Mouse (Mus musculus) layer of hippocampus, adult 9-10 months (tissue): ENCODE measurements around the gene Ms4a18.
"Not testable (repeated sequence)": the region's sequence is repeated elsewhere in the genome, so short reads cannot be mapped to it uniquely, and the experiment has no call there.

ENCODE experiments used
- DNase-seq: peaks from one replicate; pipeline ENCODE4 v3.0.0; 2022; ENCODE audit warnings: low spot score

Ms4a18 gene

DNA sequence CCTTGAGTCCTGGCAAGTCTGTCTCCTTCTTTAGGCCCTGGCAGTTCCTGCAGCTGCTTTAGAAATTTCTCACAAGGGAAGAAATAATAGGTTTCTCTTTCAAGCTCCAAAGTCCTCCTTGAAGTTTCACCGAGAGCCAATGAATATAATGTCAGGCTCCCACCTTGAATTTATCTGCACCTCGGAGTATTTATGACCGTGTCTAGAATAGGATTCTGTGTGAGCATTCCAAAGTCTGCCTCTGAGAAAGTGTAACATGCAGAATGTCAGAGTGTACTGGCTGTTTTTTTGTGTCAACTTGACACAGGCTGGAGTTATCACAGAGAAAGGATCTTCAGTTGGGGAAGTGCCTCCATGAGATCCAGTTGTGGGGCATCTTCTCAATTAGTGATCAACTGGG, at the start of gene Ms4a18:
TSS of gene Ms4a18 (minus strand) at position 141 of the 400 bp plus-strand sequence.
- no peak for DNase-seq

DNA sequence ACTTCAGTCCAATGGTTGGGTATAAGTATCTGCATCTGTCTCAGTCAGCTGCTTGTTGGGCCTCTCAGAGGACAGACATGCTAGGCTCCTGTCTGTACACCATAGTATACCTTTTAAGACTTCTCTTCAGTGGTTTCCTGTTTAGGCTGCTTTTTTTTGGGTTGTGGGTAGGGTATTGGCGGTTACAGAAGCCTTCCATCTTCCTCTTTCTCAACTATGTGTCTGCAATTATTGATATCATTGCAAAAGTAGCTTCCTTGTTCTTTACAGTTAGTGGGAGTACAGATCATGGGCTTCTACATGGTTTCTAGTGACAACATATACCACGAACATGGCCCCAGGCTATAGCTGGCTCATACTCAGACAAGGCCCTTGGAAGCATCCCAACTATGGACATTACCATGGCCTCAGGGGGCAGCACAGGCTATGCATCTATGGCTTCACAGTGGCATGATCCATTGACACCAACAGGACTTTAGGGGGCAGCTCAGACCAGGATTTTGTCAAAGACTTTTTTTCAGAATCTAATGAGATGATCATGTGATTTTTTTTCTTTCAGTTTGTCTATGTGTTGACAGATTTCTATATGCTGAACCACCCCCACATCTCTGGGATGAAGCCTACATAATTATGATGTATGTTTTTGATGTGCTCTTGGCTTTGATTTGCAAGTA, 47.5 kb upstream of the Ms4a18 start:
- no peak for DNase-seq

DNA sequence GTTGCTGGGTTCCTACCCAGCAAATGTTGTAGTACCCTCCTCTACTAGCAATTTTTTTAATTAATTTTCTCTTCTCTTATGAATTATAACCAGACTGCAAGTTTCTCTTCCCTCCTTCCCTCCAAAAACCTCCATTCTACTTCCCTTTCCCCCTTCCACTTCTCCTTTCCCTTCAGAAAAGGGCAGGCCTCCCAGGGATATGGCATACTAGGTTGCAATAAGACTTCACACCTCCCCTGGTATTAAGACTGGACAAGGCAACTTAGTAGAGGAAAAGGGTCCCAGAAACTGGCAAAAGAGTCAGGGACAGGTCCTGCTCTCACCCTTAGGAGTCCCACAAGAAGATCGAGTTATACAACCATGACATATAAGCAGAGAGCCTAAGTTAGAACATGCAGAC, 43.1 kb upstream of the Ms4a18 start:
- DNase-seq, result no peak

DNA sequence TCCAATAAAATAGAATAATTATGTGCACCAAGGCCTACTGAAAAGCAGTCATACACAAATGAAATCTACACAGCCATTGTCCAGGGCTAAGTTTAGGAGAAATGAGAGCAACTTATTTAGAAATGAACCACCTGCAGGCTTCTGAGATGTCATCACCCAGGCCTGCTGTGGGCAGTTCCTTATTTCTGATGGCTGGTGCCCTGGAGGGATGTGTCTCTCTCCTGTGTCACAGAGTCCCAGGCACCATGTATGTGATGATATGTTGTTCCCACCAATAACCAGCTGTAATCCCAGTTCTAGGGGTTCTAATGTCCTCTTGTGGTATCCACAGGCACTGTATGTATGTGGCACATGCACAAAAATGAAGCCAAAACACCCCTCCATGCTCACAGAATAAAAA, 42.1 kb upstream of the Ms4a18 start:
- no peak for DNase-seq

DNA sequence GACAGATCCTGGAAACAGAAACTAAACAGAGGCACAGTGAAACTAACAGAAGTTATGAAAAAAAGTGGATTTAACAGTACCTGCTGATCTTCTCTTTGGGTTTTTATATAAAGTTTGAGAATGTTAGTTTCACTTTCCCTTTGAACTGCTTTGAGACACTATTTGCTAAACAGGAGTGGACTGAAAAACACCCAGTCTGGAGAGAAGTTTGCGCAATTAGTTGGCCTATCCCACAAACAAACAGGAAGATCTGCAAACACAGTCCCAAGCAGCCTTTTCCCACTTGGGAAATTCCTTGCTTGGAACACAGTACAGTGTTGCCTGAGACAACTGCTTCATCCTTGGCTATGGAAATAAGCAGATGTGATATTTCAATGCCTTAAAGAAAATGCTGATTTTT, 37.9 kb upstream of the Ms4a18 start:
- DNase-seq, result not testable (repeated sequence)

DNA sequence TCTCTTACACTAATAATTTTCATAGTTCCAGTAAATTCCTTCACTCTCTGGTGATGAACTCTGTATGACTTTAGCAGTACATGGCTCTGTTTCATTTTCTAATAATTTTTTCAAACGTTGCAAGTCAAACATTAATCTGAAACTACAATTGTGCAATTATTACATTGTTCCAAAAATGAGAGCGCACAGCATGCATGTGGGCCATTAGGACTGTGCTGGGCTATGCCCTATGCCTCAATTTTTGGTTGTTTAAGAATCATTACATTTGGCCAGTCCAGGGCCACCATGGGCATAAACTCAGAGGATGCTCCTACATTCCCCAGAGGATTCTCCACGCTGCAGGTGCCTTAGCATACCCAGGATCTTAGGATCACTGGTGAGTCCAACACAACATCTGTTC, 35.4 kb upstream of the Ms4a18 start:
- no peak for DNase-seq

DNA sequence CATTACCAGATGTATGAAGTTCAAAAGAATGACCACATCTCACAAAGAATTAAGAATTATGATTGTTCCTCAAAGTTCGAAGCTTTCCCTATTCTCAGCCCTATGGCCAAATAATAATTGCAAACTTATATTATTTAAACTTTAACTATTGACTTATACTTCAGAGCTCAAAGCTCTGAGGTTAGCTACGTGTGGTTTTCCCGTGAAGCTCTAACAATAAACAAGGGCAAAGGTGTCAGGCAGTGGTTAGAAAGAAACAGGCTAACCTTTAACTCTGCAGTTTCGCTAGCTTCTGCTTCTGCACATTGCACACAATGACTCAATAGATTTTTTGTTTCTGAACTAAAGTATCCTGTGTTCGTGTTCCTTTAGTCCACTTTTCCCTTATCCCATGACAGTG, 35.0 kb upstream of the Ms4a18 start:
- DNase-seq, result no peak

DNA sequence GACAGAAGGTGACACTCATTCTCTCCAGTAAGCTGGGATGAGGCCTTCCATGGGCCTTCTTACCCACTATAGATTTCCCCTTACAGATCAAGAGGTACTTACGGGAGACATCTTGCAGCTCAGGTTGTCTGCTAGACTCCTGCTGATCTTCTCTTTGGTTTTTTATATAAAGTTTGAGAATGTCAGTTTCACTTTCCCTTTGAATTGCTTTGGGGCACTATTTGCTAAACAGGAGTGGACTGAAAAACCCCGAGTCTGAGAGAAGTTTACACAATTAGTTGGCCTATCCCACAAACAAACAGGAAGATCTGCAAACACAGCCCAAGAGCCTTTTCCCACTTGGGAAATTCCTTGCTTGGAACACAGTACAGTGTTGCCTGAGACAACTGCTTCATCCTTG, 32.5 kb upstream of the Ms4a18 start:
- no peak for DNase-seq

DNA sequence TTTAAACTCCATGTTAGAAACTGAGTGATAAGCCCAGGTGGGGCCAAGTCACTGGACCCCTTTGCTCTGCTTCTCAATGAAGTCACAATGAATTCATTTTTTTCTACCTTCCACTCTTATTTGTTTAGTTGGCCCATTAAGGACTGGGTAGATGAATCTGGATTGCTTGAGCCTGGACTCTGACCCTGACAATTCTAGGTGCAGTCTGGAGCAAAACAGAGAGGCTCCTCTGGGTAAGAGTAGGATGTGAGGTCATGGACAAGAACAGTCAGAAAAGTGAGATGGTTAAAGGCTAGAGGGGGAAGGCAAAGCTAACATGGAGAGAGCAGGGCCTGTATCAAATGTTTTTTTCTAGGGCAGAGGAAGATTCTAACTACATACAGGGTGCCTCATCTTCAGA, 31.6 kb upstream of the Ms4a18 start:
- no peak for DNase-seq

DNA sequence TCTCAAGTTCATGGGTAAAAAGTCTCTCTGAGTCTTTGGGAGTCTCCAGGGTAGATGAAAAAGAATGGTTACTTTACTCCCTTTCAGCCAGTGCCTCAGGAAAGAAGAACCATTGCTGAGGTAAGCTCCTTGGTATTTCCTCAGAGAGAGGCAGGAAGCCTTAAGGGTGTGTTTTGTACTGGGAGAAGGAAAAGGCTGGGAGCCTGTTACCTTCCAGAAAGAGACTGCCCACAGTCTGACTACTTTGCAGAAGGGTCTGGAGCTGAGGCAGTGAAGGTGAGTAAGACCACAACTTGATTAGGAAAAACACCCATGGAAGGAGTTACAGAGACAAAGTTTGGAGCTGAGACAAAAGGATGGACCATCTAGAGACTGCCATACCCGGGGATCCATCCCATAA, 30.7 kb upstream of the Ms4a18 start:
- no peak for DNase-seq

DNA sequence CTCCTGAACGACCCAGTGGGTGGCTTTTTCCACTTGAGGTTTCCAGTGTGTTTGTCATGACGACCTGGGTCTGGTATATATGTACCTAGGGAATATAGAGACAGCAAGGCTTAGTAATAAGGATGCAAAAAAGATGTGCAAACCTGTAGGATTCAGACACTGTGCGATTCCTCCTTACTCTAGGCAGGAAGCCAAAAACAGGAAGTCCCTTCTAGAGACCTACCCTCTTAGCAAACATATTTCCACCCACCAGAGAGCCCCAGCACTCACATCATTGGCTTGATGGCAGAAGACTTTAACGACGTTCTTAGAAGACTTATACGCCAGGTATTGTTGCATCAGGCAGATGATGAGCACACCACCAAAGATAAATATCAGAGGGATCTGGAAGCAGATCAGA, 30.2 kb upstream of the Ms4a18 start:
- DNase-seq, result no peak

DNA sequence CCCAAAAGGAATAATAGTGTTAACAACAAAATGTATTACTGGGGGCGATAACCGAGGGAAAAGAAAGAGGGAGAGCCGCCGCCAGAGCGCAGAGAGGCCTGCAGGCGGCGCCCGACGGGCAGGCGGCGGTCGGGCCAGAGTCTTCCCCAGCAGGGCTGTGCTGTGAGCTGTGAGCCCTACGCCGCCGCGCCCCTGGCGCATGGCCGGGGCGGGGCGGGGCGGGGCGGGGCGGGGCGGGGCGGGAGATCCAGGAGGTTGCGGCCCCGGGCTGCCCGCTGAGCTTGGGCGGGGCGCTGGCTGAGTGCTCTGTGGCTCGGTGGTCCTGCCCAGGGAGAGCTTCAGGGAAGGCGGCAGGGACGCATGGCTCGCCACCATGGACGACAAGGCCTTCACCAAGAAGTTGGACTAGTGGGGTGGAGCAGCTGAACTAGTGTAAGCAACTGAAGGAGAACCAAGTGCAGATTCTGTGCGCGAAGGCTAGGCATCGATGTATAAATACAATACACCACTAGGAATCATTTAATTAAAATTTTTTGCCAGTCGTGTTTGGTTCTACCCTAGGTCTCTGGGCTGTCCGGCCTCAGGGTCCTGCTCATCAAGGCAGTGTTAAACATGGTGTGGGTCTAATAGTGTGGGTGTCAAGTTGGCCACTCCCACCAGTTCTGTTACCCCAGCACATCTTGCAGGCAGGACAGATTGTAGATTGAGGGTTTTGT, 27.3 kb upstream of the Ms4a18 start:
- DNase-seq, result no peak

DNA sequence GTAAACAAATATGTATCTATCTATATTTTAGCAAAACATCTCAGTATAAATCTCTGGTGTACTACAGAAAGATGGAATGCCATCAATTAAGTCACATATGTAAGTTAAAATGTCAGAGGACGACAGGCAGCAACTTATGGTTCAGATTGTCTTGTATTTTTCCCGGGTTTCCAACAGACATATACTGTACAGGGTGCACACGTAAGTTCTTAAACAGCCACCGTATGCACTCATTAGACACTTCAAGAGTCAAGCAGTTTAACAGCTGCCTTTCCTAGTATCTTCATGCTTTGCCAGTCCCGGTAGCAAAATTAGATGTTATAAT, 26.8 kb upstream of the Ms4a18 start:
- no peak for DNase-seq

DNA sequence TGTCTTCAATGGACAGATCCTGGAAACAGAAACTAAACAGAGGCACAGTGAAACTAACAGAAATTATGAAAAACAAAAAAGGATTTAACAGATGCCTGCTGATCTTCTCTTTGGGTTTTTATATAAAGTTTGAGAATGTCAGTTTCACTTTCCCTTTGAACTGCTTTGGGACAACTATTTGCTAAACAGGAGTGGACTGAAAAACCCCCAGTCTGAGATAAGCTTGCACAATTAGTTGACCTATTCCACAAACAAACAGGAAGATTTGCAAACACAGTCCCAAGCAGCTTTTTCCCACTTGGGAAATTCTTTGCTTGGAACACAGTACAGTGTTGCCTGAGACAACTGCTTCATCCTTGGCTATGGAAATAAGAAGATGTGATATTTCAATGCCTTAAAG, 19.7 kb upstream of the Ms4a18 start:
- DNase-seq, result no peak

DNA sequence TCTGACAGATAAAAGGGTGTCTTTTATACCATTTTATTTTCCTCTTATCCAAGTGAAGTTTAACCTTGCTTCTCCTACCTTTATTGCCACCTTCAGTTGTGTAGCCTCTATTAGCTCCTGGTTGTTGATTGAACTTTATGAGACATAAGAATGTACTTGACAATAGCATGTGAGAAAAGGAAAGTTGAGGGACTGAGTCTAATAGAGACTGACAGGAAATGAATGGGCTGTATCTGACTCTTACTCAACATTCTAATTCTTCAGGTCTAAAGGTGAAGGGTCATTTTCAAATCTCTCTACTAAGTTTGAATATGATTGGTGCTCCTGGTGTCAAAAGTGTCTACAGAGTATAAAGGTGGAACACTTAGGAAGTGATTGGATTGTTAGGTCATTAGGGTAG, 4.6 kb upstream of the Ms4a18 start:
- DNase-seq, result no peak

DNA sequence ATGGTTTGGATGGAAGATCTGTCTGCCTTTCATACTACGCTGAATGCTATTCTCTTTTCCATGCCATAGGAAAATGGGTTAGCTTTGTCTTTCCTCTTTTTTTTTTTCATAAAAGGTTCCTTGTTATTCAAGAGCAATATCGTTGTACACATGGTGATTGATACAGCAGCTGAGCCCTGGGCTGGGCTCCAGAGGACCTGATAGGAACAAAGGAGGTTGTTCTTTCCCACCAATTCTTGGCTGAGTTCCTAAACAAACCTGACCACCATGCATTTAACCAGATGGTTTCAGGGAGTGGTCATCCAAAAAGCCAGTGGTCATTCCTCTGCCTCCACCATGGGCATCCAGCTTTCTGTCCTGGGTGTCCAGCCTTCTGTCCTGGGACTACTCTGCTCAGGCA, 580 bp downstream of the Ms4a18 start:
- no peak for DNase-seq

DNA sequence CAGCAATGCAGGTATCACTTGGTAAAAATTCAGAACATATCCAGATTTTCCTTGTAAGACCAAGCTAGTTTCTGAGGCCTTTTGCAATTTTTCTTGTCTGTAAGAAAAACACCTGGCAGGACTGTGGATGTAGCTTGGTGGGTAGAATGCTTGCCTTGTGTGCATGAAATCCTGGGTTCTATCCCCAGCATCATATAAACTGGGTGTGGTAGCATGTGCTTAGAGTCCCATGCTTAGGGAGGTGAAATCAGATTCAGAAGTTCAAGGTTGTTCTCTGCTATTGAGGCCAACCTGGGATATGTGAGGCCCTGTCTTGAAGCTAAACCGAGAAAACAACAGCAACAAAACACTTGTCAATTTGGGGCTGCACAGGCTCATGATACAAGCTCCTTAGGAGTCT, 1.8 kb downstream of the Ms4a18 start:
- no peak for DNase-seq

DNA sequence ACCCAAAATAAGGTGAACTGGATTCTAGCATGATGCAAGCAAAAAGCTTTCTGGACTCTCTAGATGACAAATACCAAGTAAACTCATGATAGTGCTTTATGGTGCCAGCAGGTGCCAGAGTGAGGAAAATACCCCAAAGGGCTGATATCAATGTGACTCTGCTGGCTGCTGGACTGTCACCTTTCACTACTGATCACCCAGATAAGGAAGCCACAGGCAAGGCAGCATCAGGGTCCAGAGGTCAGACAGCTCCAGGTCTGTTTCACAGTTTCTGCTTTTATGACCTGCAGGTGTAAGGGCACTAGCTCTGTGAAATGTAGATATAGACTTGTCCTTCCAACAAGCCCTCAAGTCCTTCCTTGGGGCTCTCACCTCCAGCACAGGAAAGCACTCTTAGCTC, 2.4 kb downstream of the Ms4a18 start:
- DNase-seq, result no peak

DNA sequence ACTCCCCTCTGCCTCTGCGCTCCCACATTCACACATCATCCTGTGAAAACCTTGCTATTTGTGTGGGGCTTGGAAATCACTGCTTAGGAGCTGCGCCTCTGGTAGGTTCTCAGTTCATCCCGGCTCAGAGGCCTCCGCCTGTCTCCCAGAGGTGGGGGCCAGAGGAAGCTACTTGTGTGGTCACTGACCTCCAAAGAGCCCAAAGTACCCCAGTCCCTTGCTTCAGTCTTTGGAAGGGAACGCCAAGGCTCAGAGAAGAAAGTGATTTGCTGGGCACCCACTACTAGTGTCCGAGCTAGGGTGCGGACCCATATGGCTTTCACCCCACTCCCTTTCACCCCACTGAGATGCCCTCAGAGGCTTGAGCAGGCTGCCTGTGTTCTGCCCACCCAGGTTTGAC, 24.7 kb downstream of the Ms4a18 start, which contains the start of gene Ms4a15:
TSS of gene Ms4a15 (minus strand) at position 101 of the 400 bp plus-strand sequence.
- no peak for DNase-seq

DNA sequence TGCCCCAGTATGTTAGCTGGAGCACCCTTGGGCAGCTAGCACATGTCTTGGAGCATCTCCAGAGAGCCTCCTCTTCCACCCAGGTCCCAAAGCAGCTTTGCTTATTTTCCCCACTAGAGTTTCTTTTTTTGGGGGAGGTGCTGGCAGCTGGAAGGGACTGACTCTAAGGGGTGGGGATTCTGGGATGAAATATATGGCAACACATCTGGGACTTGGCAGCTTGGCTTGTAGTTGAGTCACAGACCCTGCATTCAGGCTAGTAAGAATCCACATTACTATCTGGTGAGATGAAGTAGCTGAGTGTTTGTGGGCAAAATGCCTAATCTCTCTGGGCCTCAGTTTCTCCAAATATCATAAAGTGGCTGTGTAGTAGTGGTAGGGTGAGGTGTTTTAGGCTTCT, 25.9 kb downstream of the Ms4a18 start:
- DNase-seq, result no peak

DNA sequence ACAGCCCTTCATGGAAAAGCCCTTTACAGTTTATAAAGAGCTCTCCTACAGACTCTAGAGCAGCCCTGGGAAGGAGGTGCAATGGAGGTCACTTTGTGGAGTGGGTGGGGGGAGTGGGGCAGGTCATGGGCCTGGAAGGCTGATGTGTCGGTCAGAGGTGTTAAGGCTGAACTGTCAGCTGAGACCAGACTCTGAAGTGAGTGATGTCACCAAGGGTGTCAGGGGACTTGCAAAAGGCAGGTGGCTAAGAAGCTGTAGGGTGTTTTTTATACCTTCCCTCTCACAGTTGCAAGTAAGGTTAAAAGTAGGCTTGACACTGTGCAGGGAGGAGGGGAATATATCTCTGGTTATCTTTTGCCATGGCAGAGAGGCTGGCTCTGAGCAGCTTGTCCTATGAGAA, 27.1 kb downstream of the Ms4a18 start:
- DNase-seq, result no peak

DNA sequence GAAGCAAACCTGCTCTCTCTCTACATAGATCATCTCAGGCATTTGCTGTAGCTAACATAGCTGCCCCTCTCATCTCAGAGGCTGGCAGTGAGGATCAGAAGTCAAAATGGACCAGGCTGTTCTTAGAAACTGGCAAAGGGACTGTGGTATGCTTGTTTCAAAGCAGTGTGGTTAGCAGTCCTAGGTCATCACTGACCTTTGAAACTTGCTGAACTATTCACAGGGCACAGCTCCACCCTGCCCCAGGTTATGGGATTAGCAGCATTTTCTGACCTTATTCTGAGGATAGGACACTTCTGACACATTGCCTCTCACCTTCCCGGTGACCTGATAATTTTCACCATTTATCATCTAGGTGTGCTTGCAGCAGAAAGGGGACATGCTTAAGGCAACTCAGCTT, 29.3 kb downstream of the Ms4a18 start:
- no peak for DNase-seq

DNA sequence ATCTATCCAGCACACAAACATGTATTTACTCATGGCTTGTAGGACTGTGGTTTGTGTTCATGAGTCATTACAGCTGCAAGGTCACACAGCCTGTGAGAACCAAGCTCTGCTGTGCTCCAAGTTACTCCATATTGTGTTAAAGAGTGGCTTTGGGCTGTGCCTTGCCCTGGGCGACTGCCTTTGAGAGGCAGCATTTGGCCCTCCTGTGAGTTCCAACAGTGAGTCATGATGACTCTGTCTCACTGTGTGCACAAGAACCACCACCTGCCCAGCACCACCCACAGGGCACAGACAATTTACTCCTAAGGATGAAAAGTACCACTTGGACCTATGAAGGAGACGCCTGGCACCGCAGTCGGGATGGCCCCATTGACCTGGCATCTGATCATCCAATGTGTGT, 31.9 kb downstream of the Ms4a18 start:
- DNase-seq, result no peak

DNA sequence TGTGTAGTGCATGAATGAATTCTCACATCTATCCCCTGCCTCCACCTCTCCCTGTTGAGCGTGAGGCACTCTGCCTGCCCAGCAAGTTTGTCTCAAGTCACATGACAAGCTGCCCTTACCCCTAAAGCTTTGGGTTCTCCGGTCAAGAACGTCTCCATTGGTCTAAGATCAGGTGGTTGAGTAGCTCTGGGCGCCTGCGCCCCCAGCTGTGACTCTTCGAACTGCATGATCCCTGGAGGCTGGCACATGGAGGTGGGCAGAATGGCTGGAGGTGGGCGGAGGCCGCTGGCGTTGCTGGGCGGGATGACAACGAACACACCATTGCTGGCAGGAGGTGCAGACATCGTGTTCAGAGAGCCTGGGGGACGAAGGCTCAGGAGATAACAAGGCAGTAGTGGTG, 33.3 kb downstream of the Ms4a18 start:
- no peak for DNase-seq
